Mouse (Mus musculus): ENCODE data around the gene Gdf15.

Gene Gdf15

DNA sequence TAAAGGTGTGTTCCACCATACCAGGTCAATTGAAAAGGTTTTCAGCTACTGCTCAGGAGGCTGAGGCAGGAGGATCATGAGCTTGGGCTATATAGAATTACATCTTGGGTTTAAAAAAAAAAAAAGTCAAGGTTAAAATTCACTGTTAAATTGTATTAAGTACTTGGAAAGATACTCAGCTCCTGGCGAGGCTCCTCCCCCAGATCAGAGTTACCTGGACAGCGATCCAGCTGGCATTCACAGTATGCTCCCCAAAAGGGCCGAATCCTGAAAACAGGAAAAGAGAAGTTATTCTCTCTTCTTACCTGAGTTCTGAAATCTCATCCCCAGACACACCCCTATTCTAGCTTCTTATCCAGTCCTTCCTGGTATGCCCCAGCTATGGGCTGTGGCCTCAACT is 25.0 kb upstream of the Gdf15 start:
- in situ Hi-C loops (cut with MboI): no loop called here

DNA sequence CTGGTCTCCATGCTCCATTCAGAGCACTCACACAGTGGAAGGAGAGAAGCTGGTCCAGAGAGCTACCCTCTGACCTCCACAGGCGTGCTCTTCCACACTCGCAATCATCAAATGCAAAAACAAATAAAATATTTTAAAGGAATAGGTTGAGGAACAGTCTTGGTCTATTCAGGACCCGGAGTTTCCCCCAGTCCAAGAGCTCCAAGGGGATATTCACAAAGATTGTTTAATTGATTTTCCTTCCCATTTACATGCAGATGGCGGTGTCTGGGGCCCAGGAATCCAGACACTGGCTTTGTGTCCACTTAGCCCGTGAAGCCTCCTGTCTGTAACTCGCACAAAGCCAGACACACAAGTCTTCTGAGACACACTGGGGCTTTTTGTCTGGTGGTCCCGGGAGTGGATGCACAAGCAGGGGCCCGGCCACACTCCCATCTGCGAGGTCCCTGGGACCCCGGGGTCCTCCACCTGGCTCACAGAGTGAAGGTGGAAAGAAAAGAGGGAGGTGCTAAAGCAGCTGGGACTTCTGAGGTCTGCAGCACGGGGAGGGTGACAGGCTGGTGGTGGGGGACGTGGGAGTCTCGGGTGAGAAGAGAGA is 24.0 kb upstream of the Gdf15 start:
- in situ Hi-C loops (cut with MboI): no loop called here

DNA sequence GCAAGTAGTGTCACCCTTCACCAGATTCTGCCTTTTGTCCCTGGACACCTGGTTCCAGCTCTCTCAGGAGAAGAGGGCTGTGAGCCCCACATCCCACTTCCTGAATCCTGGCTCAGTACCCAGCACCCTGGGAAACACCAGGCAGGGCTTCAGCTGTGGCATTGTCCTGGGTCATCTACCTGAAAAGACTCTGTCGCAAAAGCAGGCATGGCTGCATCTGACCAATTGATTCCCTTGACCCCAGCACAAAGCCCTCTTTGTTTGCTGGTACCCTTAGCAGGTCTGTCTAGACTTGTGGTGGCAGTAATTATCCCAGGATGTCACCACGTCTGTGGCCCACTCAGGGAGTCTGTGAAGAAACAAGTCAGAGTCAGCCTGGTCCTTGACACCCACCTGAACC is 23.2 kb upstream of the Gdf15 start:
- in situ Hi-C loops (cut with MboI): no loop called here

DNA sequence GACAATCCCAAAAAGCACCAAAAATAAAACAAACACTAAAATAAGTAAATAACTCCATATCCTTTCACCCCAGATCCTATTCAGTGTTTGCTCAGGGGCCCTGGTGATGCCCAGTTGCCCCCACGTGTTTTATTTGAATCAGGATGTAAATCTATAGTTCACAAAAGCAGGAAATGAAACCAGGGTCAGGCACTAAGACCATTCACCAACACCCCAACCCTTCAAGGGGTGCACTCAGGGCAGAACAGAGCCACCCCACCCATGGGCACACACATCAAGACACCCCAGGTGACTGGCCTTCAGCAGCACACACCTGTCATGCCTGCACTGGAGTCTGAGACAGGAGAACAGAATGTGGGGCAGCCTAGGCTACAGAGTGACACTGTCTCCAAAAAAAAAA is 21.9 kb upstream of the Gdf15 start:
- in situ Hi-C loops (cut with MboI): no loop called here

DNA sequence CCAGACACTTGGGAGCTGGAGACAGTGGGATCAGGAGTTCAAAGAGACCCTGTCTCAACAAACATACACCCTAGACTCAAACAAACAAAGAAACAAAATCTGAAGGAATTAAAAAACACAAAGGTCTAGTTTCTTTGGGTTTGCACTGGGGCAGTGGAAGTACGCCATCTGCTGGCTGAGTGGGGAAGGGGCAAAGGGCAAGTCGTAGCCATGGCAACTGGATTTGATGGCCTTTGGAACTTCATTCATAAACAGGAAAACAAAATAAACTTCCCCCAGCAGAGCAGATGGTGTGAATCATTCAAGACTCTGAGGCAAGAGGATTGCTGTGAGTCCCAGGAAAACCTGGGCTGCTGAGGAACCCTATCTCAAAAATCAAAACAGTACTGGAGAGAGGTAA is 21.0 kb upstream of the Gdf15 start:
- in situ Hi-C loops (cut with MboI): no loop called here

DNA sequence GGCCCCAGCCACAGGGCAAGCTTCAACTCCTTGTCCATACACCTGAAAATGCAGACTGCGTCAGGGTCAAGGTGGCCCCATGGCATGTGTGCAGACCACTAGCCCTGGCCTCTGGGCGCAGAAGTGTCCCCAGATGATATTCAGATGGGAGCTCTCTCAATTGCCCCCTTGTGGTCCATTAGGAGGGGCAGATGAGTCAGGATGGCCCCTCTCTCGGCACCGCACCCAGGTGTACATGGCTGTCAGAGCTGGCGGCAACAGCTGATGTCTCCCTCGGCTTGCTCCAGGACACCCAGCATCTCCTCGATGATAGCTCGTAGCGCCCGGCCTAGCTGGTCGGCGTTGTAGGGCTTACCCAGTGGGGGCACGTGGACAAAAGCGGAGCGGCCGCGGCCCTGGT is 18.1 kb upstream of the Gdf15 start:
- in situ Hi-C loops (cut with MboI): no loop called here

DNA sequence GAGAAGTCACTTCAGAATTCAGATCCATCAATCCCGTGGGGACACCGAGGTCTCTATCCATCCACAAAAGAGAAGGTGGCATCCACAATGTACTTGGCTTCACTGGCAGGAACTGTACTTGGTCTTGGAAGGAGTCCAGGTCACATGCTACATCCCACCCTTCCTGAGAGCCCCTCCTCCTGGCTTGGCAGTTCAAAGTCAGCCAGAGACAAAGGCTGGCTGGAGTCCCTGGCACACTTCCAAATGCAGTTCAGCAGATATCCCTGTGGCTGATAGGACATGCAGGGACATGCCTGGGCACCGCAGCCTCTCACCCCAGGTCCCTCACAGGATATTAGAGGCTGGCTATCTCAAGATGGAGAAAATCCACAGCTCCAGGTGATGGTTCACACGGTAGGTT is 17.1 kb upstream of the Gdf15 start:
- in situ Hi-C loops (cut with MboI): no loop called here

DNA sequence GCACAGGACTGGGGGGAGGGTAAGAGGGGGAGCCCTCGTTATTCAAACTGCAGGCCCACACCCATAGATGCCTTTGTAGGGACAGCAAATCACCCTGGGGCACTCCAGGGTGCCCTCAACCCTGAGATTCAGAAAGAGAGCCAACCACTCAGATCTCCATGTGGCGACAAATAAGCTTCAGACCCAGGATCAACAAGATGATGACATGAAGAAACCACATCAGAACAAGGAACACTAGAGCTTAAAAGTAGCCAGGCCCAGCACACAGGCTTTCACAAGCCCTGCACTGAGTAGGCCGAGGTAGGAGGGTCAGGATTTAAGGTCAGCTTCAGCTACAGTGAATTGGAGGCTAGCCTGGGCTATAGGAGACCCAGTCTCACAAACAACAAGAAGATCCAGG is 16.7 kb upstream of the Gdf15 start:
- in situ Hi-C loops (cut with MboI): no loop called here

DNA sequence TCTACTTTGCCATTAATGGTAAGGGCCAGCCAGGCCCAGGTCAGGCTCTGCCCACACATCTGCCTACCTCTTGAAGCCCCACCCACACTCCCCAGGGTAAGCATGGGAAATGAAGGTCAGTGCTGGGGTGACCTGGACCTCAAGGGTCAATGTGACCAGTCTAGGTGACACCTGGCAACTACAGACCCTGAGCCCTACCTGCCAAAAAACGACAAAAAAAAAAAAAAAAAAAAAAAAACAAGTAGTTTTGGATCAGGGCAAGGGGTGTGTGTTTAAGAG is 15.8 kb upstream of the Gdf15 start:
- in situ Hi-C loops (cut with MboI): no loop called here

DNA sequence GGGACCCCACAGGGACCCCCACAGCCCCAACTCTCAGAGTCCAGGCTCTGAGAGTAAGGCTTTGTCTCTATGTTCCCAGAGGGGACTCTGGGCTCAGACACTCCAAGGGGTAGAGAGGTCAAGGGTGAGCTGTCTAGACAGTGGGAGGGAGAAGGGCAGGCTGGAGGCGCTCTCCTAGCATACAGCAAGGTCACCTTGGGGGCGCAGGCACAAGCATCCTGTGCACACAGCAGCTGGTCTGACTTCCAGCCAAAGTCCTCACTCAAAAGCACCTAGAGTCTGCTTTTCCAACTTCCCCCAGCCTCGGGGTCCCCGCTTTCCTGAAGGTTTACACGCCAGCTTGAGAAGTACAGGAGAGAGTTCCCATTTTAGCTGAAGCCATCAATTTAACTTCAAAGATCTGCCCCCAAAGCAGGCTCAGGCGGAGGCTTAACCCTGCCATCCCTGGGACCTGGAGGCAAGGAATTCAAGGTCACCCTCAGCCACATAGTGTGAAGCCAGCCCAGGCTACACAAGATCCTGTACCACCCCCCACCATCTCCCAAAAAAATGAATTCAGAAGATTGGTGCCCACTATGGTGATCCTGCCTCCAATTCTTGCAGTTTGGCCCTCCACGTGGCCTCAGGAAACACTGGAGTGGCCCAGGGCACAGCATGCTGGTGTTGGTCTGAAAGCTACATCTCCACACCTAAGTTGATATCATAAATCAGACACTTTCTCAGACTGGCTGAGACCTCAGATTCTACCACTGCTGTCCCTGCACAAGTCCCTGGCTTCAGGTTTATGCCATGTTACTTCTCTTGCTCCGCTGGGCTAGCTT is 15.3 kb upstream of the Gdf15 start:
- in situ Hi-C loops (cut with MboI): no loop called here

DNA sequence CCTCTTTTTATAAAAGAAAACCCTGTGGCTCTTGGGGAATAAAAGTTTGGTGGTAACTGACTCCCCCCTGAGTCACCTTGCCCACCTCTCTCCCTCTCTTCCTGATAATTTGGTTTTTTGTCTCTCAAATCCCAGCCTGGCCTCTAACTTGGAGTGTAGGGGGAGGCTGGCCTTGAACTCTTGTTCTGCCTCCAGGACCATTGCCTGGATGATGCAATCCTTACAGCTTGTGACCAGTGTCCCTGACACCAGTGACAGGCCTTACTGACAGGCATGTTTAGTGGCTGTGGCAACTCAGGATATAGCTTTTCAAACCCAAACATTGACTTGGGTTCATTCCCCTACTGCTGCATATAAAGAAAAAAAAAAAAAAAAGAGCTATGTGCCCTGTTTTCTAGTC is 14.5 kb upstream of the Gdf15 start:
- in situ Hi-C loops (cut with MboI): no loop called here

DNA sequence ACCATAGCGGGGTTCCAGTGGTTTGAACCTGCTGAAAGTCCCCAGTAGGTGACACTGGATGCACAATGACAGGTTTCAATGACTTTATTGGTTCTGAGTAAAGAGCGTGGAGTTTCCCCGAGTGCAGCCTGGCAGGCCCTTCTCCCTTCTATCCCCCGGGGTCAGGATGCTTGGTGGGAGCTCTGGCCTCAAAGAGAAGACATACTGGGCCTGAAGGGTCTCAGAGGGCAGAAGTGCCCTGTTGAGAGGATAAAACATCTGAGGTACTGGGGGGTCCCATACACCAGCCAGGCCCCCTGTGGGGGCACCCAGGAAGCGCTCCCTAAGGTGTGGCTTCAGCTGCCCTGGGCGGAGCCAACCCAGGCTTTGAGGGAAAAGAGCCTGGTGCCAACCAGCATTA is 14.1 kb upstream of the Gdf15 start:
- in situ Hi-C loops (cut with MboI): no loop called here

DNA sequence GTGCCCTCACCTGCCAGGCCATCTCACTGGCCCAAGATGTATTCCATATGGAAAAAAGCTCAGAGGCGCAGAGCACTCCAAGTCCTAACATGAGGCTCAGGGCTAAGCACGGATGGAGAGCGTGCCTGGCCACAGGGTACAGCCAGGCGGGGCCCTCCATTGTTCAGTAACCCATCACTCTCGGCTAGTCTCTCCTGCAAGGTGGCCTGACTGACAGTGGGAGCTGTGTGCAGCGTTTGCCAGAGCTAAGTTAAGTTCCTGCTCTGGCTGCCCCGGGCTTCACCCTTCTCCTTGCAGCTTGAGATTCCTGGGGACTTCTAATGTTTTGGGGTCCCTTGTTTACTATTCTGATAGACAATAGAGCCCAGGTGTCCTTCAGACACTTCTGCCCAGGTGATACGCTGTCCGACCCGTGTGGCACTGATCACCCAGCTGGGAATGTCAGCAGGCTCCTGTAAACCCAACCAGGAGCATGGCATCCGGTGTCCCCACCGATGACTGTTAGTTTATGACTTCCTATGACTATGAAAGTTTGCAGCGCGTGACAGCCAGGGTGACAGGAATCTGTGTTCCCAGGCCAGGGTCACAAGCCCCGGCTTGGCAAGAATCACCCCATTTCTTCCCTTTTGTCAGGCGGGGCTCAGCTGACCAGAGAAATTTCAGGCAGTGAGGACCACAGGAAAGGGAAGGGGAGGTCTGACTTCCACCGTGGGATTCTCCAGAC is 13.4 kb upstream of the Gdf15 start:
- in situ Hi-C loops (cut with MboI): no loop called here

DNA sequence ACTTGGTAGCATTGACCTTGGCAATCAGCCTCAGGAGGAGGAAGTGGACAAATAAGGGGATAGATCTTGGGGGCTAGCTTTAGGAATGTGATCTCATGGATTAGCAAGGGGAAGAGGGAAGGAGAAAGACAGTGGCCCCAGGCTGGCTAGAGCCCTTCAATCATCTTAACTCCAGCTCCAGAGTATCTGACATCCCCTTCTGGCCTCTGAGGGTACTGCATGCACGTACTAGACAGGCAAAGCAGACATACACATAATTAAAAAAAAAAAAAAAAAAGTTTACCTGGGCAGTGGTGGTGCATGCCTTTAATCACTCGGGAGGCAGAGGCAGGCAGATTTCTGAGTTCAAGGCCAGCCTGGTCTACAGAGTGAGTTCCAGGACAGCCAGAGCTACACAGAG is 11.8 kb upstream of the Gdf15 start:
- in situ Hi-C loops (cut with MboI): no loop called here

DNA sequence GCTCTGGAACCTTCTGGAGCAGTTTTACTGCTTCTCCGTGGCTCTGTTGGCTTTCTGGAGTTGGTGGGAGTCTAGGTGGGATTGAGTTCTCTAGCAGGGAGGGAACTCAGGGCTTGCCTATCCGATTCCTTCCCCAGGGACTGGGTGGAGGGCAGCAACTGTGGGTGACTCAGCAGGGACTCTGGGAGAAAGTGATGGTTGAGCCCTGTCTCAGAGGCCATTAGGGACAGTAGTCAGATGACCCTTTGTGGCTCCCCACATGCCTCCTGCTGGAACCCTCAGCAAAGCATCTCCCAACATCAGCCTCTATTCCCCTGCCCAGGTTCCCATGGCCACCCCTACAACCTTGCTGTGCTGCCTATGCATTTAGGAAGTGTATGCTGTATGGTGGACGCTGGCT is 10.8 kb upstream of the Gdf15 start:
- in situ Hi-C loops (cut with MboI): no loop called here

DNA sequence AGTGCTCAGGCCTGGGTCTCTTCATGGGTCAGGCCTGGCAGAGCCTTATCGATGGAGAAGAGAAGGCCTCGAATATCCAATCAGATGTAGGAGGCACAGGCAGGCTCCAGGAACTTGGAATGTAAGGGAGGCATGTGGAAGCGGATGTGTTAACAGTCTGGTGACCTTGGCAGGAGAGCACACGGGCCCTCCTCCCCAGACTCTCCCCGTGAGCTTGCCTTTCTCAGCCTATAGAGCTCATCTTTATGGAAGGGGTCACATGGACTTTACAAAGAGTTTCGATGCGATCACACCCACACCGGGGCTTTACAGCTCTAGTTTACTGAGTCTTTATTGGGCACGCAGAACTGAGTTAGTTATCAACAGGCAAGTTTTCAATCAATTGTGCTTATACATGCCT is 6.5 kb upstream of the Gdf15 start:
- in situ Hi-C loops (cut with MboI): no loop called here

DNA sequence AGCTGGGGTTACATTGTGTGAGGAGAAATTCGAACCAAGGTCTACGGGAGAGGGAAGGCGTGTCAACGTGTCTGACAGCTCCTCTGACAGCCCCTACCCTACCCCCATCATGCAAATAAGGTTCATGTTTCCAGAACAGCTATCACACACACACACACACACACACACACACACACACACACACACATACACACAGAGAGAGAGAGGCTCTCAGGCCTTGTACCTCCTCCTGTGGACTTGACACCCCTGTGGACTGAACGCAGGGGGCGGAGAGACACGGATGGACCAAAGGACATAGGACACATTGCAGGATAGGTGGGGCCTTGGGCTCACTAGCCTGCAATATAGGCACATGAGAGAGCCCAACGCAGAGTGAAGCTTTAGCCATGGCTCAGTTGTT is 4.6 kb upstream of the Gdf15 start:
- in situ Hi-C loops (cut with MboI): no loop called here

DNA sequence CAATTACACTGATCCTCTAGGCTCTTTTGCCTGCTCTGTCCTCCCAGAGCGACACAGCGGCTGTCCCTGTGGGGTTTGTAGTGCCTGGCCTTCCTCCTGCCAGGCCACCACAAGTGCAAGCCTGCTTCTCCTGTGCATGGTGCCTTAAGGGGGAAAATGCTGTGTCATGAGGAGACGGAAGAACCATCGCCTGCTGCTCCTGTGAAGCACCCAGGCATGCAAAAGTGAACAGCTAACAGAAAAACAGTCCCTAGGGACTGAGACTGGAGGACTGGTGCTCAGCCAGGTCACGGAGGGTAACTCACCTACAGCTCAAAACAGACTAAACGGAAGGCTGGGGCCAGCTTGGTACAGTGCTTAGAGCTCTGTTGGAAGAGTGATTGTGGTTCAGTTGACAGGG is 3.3 kb upstream of the Gdf15 start:
- in situ Hi-C loops (cut with MboI): no loop called here

DNA sequence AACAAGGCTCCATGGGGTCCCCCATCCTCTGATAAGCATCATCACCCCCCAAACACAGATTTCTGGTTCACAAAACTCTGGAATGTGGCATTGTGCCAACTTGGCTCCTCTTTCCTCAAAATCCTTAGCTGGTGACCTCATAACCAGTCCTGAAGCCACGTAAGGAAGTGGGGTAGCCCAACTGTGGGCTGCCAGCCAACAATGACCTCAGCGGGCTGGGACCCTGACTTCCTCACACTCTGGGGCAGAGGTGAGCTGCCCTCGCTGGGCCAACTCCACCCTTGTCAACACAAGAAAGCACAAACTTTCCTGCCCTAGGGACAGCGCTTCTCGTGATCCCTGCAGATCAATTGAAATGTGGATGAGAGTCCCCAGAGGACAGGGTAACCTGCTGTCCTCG is 1.8 kb upstream of the Gdf15 start:
- in situ Hi-C loops (cut with MboI): no loop called here

DNA sequence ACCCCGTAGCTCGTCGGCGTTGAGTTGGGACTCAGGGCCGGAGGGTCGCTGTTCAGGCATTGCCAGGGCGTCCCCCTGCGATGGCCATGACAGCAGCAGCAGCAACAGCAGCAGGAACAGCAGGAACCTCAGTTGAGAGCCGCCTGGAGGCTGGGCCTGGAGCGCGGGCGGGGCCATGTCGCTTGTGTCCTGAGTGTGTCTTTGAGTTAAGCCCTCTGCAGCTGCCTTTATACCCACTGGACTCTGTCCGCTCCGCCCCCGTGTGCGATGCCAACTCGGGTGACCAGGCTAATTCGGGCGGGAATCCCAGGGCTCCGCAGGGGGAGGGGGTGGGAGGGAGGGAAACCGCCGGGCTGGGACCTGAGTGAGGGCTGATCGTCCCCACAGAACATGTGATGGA is 820 bp downstream of the Gdf15 start:
- in situ Hi-C loops (cut with MboI): no loop called here

DNA sequence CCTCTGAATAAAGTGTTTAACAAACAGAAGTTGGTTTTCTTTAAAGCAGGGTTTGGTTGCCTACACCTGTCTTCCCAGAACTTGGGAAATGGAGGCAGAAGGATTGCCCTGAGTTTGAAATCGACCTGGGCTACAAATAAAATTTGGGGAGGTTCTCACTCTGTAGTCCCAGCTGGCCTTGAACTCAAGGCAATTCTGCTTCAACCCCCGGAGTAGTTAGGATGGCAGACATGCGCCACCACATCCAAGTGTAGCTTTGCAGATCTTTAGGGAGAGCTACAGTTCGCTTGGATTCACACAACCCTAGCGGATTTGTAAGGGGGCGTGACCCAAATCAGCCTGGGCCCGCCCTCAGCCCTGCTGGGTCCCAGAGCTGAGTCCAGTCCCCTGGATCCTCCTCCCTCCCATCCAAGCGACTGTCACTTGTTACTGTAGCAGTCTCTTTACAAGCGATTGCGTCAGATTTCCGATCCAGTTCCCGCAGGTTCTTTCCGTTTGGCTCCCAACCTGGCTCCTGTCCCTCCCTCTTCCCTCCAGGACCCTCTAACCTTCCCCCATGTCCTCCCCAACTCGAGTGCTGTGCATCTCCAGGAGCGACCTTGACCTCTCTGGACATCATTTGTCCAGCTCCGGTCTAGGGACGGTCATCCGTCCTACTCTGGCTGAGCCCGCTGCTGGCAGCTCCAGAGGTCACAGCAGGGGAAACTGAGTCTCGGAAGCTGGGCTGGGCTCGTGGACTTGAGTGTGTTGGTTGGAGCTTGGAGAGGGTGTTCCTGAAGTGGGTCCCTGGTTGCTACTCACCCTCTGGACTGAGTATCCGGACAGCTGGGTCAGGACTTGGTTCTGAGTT is 1.5 kb downstream of the Gdf15 start:
- in situ Hi-C loops (cut with MboI): no loop called here

Data from mature B cell (primary cell).